Comparison of ENCODE assay signal across 14 mouse cellular contexts in the genomic region with DNA sequence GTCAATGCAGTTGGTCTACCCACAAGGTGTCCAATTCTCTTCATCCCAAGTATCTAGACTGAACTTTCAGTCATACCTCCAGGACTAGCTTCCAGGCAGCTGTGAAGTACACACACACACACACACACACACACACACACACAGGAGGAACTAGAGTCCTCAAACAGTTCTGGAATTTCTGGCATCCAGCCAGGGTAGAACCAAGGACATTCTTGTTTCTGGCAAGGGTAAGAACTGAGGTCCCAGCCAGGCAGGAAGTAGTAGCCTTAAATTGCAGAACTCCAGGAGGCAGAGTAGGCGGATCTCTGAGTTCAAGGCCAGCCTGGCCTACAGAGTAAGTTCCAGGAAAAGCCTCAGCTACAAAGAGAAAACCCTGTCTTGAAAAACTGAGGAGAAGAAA.
DNase-seq lines count a peak whose midpoint lies in the region; ATAC-seq lines count a peak whose summit lies in the region.
"Had no signal": no experiment of that assay in that cellular context is flagged by ENCODE, and none has a peak within 500 bp of the region (broad histone marks: within the 10 kb centered on the region; RNA-seq: fewer than 3 reads in every experiment).

No protein-coding gene starts in this region.

- no peak overlapping the region for H3K9ac ChIP-seq in midbrain, embryonic 16.5 days (ENCODE audit: low read depth, low read length)
- H3K9ac ChIP-seq: embryonic facial prominence, embryonic 13.5 days; hindbrain, embryonic 12.5 days; liver, embryonic 12.5 days; midbrain, embryonic 13.5 days; neural tube, embryonic 15.5 days had no signal

- no peak overlapping the region for H3K4me2 ChIP-seq in midbrain, embryonic 16.5 days (ENCODE audit: low read length)
- H3K4me2 ChIP-seq: embryonic facial prominence, embryonic 13.5 days; hindbrain, embryonic 12.5 days; liver, embryonic 12.5 days; midbrain, embryonic 13.5 days; neural tube, embryonic 15.5 days had no signal

- no peak overlapping the region for H3K27ac ChIP-seq in midbrain, embryonic 16.5 days (ENCODE audit: low read length)
- H3K27ac ChIP-seq: embryonic facial prominence, embryonic 13.5 days; hindbrain, embryonic 12.5 days; liver, embryonic 12.5 days; midbrain, embryonic 13.5 days; neural tube, embryonic 15.5 days had no signal

- no peaks in the 10 kb centered on the region for H3K4me1 ChIP-seq in midbrain, embryonic 16.5 days (ENCODE audit: control insufficient read depth, insufficient read depth, low read length)
- H3K4me1 ChIP-seq: embryonic facial prominence, embryonic 13.5 days; hindbrain, embryonic 12.5 days; midbrain, embryonic 13.5 days; neural tube, embryonic 15.5 days had no signal

- H3K9me3 ChIP-seq in midbrain, embryonic 16.5 days (replicated peaks; ENCODE audit: control insufficient read depth, low read length, poor library complexity, severe bottlenecking), result no peaks in the 10 kb centered on the region
- H3K9me3 ChIP-seq: embryonic facial prominence, embryonic 13.5 days; hindbrain, embryonic 12.5 days; liver, embryonic 12.5 days; midbrain, embryonic 13.5 days; neural tube, embryonic 15.5 days had no signal

- no peaks in the 10 kb centered on the region for H3K27me3 ChIP-seq in midbrain, embryonic 16.5 days (ENCODE audit: control insufficient read depth, insufficient read depth, low read depth, low read length)
- H3K27me3 ChIP-seq: embryonic facial prominence, embryonic 13.5 days; hindbrain, embryonic 12.5 days; liver, embryonic 12.5 days; midbrain, embryonic 13.5 days; neural tube, embryonic 15.5 days had no signal

- no peak for ATAC-seq in midbrain, embryonic 16.5 days
- no peak for ATAC-seq in erythroblast, adult 5-6 weeks (replicated peaks; ENCODE audit: low FRiP score, poor library complexity, severe bottlenecking)
- no peak for ATAC-seq in CD4-positive, CD25-positive, alpha-beta regulatory T cell, adult 4 months
- ATAC-seq: liver, embryonic 12.5 days; midbrain, embryonic 13.5 days had no signal

- peak; percentile 8 for DNase-seq in gastrocnemius, postnatal 10 days
- DNase-seq in gastrocnemius, adult 8-10 months (ENCODE audit: low spot score in 2 of 2), result no peak
- DNase-seq in right cerebral cortex, postnatal 10 days (ENCODE audit: low spot score in 2 of 2), result peak; percentile 23 to 26
- no peak for DNase-seq in right cerebral cortex, postnatal 4 days
- peak; percentile 2 to 19 for DNase-seq in kidney, postnatal 4 days
- DNase-seq: layer of hippocampus, adult 9-11 months had no signal

- H3K4me3 ChIP-seq in midbrain, embryonic 16.5 days (ENCODE audit: low read depth, low read length), result no peak overlapping the region
- H3K4me3 ChIP-seq: embryonic facial prominence, embryonic 13.5 days; hindbrain, embryonic 12.5 days; liver, embryonic 12.5 days; midbrain, embryonic 13.5 days; neural tube, embryonic 15.5 days had no signal

- WGBS in midbrain, embryonic 16.5 days, result 88% methylated on average over 1 of the region's 1 CpGs

- H3K36me3 ChIP-seq in midbrain, embryonic 16.5 days (ENCODE audit: control insufficient read depth, insufficient read depth, low read length), result no peaks in the 10 kb centered on the region
- H3K36me3 ChIP-seq: embryonic facial prominence, embryonic 13.5 days; hindbrain, embryonic 12.5 days; liver, embryonic 12.5 days; midbrain, embryonic 13.5 days; neural tube, embryonic 15.5 days had no signal

Comparison
In these comparisons a context has a peak if more than half of its experiments do, and no peak if none do; other contexts are left out.
1. DNase-seq: peak in gastrocnemius, postnatal 10 days (single experiment), right cerebral cortex, postnatal 10 days (2 of 2) and kidney, postnatal 4 days (2 of 2); none in gastrocnemius, adult 8-10 months (0 of 2) and right cerebral cortex, postnatal 4 days (single experiment).